Mouse (Mus musculus): ENCODE data around the gene Gm20830.
"Not testable (repeated sequence)": the region's sequence is repeated elsewhere in the genome, so short reads cannot be mapped to it uniquely, and the experiment has no call there.

Gm20830 gene

DNA sequence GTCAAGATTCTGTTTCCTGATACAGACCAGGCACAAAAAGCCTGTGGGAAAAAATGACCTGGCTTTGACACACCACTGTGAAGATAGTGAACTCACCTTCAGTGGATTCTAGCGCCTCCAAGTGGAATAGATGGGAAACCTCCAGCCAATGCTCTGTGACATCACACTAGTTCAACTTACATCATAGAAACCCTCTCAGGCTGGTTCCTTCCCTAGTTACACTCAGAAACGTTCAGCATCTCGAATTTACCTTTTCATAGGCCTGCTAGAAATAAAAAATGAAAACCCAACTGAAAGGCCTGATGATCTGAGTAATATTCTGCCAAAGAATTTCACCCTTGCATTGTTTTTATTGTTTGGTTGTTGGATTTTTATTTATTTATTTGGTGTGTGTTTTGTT, at the start of gene Gm20830:
Gene Gm20830, minus strand, starts transcription at position 101 of the 400 bp plus-strand sequence.
- DNase-seq (ENCODE audit: low spot score), result not testable (repeated sequence)

Measured in urinary bladder, postnatal 14 days (tissue).